Mouse (Mus musculus): ENCODE results near the gene B230118H07Rik.

GRCm38 (mm10) chr2:101581418-101581817, 67.9 kb downstream of the B230118H07Rik start:
- no peak for TF ChIP-seq CTCF (IDR thresholded peaks at IDR 0.05; ENCODE audit: low read depth)
- no peak for TF ChIP-seq EP300 (IDR thresholded peaks at IDR 0.05; ENCODE audit: low read depth)
